Mouse (Mus musculus): Measurements from ENCODE around the gene Ccl3.

DNA sequence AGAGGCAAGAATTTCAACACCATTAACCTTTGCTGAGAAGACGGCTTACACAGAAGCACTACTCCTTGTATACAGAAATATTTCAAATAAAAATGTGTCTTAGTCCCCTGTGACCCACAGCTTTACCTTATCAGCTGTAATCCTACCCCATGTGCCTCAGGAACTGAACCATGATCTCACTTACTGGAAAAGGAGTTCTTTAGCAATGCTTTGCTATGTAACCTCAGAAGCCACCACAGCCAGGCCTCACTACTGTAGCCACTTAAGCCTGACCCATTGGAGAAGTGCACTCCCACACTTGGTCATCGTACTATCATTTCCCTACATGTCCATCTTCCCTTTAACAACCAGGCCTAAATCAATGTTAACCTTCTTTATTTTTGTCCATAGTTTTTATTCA, 48.6 kb downstream of the Ccl3 start:
- TF ChIP-seq CTCF (IDR thresholded peaks at IDR 0.05; ENCODE audit: low read depth), result no peak
- no peak for TF ChIP-seq EP300 (IDR thresholded peaks at IDR 0.05; ENCODE audit: low read depth)
